Mouse (Mus musculus) forebrain, embryonic 11.5 days (tissue): ENCODE data around the gene Rab3gap2. TPM values are rescaled to one million over a fixed set of nuclear protein-coding genes. Genes with fewer than 3 reads are reported as not detected.

Source experiments
- ATAC-seq: fragments of 200-750 bp; cut with Nextera tagmentation; replicated peaks from 2 replicates; pipeline ENCODE4 v1.8.0; 2017; ENCODE audit warnings: moderate TSS enrichment; ENCODE audit not compliant: low FRiP score
- DNase-seq: peaks from one replicate; pipeline ENCODE4 v3.0.0-alpha.2; 2017; ENCODE audit warnings: low spot score
- H3K27ac ChIP-seq: fragments of 300-500 bp; sonication (generic); 2 replicates; pipeline ENCODE4 v1.5.1; 2014; ENCODE audit warnings: low read depth, low read length
- H3K27me3 ChIP-seq: fragments of 300-500 bp; sonication (generic); 2 replicates; pipeline ENCODE4 v1.6.1; 2014; ENCODE audit warnings: mild to moderate bottlenecking, low read length, mixed read lengths; ENCODE audit not compliant: control insufficient read depth, insufficient read depth
- H3K36me3 ChIP-seq: fragments of 300-500 bp; sonication (generic); 2 replicates; pipeline ENCODE4 v1.6.1; 2014; ENCODE audit warnings: mild to moderate bottlenecking, low read length, moderate library complexity, mixed read lengths; ENCODE audit not compliant: control insufficient read depth, insufficient read depth
- H3K4me1 ChIP-seq: fragments of 300-500 bp; sonication (generic); replicated peaks from 2 replicates; pipeline ENCODE4 v1.6.1; 2014; ENCODE audit warnings: low read length, mixed read lengths; ENCODE audit not compliant: control insufficient read depth, insufficient read depth
- H3K4me2 ChIP-seq: fragments of 300-500 bp; sonication (generic); 2 replicates; pipeline ENCODE4 v1.6.1; 2014; ENCODE audit warnings: low read depth, mild to moderate bottlenecking, low read length, moderate library complexity, mixed read lengths; ENCODE audit not compliant: severe bottlenecking
- H3K4me3 ChIP-seq: fragments of 300-500 bp; sonication (generic); 2 replicates; pipeline ENCODE4 v1.5.1; 2014; ENCODE audit warnings: low read depth, low read length
- H3K9ac ChIP-seq: fragments of 300-500 bp; sonication (generic); 2 replicates; pipeline ENCODE4 v1.6.1; 2014; ENCODE audit warnings: low read length
- H3K9me3 ChIP-seq: fragments of 300-500 bp; sonication (generic); 2 replicates; pipeline ENCODE4 v1.6.1; 2016; ENCODE audit warnings: low read length, mixed read lengths; ENCODE audit not compliant: control insufficient read depth
- WGBS: fragments of 180-500 bp; shearing (Covaris S2); extraction: QIAGEN DNeasy Blood & Tissue Kit; methylation state at CpG from one replicate; pipeline ENCODE4 v1.1.7; 2014; 5-methylcytosine and 5-hydroxymethylcytosine counted together
- polyA plus RNA-seq: library from polyadenylated mRNA; unstranded; fragments of >200 nt; fragmentation: Nextera tagmentation; extraction: Ambion mirVana; gene quantifications from 2 replicates; pipeline ENCODE4 v1.2.1, GENCODE M21; 2014

Rab3gap2 gene
- polyA plus RNA-seq, result 23.5 and 23.9 TPM in 2 replicates

- H3K36me3 ChIP-seq, result no peaks in the 10 kb centered on the region
- peak within 1 kb of the TSS; percentile 77 for H3K9ac ChIP-seq
- ATAC-seq, result peak; percentile 96
- no peaks in the 10 kb centered on the region for H3K27me3 ChIP-seq
- H3K4me1 ChIP-seq, result peaks cover 8% of the 10 kb centered on the region; the same call in 1 of the 2 replicates
- peak; percentile 100 for DNase-seq
- peak within 1 kb of the TSS; percentile 89 for H3K4me3 ChIP-seq
- peak within 1 kb of the TSS; percentile 83 for H3K4me2 ChIP-seq
- WGBS, result 1% methylated on average over 55 of the region's 57 CpGs
- no peaks in the 10 kb centered on the region for H3K9me3 ChIP-seq
- peak within 1 kb of the TSS; percentile 18 for H3K27ac ChIP-seq
Measured at GRCm38 (mm10) chr1:185203909-185204661, at the start of gene Rab3gap2. TSS of gene Rab3gap2 (plus strand) at chr1:185204117.

DNA sequence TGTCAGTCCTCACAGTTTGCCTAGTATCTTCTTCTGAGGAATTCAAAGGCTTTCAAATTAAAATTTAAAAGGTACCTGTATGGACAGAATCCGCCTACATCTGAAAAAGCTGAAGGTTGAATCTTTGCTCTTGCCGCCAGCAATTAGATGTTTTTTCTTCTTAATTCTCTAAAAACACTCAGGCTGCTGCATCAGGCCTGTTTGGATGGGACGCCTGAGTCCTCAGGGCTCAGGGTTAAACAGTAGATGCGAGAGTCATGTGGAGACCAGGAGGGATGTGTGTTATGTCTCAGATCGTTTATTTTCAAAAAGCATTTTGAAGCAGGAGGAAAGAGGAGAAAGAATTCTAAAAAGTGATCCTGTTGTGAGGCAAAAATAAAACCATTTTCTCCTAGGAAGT lies 30.3 kb upstream of the Rab3gap2 start:
- H3K9ac ChIP-seq, result no peak overlapping the region
- H3K27ac ChIP-seq, result no peak overlapping the region
- H3K4me2 ChIP-seq, result no peak overlapping the region
- ATAC-seq, result no peak
- H3K36me3 ChIP-seq, result no peaks in the 10 kb centered on the region
- no peak for DNase-seq
- no peaks in the 10 kb centered on the region for H3K9me3 ChIP-seq
- H3K4me3 ChIP-seq, result no peak overlapping the region
- H3K4me1 ChIP-seq, result no peaks in the 10 kb centered on the region
- 93% methylated on average over 5 of the region's 5 CpGs for WGBS
- no peaks in the 10 kb centered on the region for H3K27me3 ChIP-seq

DNA sequence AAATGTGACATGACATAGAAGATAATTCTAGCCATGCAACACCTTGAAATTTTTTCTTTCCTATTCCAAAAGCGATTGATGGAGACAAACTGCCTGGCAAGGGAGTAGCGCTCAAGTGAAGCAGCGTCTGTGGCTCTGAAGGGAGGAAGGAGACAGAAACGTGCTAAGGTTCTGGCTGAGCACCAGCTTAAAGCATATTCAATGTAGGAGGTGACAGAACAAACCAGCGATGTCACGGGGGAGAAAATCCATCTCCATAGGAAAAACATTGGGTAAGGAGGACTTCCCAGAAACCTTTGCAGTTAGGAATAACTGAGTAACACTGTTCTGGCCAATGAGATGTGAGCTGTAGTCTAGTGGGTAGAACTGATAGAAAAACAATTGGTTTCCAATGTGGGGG lies 26.1 kb upstream of the Rab3gap2 start:
- H3K4me2 ChIP-seq, result no peak overlapping the region

GRCm38 (mm10) chr1:185183591-185184330 lies 20.2 kb upstream of the Rab3gap2 start:
- Histone ChIP-seq H3K4me1 (no peaks in the 10 kb centered on the region), H3K4me3 (no peak overlapping the region), H3K27me3 (no peaks in the 10 kb centered on the region), H3K9me3 (no peaks in the 10 kb centered on the region), H3K27ac (no peak overlapping the region), H3K4me2 (no peak overlapping the region), H3K9ac (no peak overlapping the region), H3K36me3 (no peaks in the 10 kb centered on the region)
- WGBS, result 46% methylated on average over 9 of the region's 9 CpGs
- DNase-seq (no peak), ATAC-seq (no peak)

More for the DNA sequence above, 26.1 kb upstream of the Rab3gap2 start:
- 92% methylated on average over 6 of the region's 6 CpGs for WGBS
- no peaks in the 10 kb centered on the region for H3K27me3 ChIP-seq
- H3K36me3 ChIP-seq, result no peaks in the 10 kb centered on the region
- DNase-seq (no peak), ATAC-seq (no peak)
- H3K9ac ChIP-seq, result no peak overlapping the region
- H3K27ac ChIP-seq, result no peak overlapping the region
- H3K9me3 ChIP-seq, result no peaks in the 10 kb centered on the region
- H3K4me3 ChIP-seq, result no peak overlapping the region
- no peaks in the 10 kb centered on the region for H3K4me1 ChIP-seq

- H3K4me3 ChIP-seq, result no peak overlapping the region
- 69% methylated on average over 9 of the region's 9 CpGs for WGBS
- H3K27ac ChIP-seq, result no peak overlapping the region
- H3K9me3 ChIP-seq, result no peaks in the 10 kb centered on the region
- DNase-seq, result no peak
- no peak overlapping the region for H3K4me2 ChIP-seq
- H3K36me3 ChIP-seq, result no peaks in the 10 kb centered on the region
- H3K9ac ChIP-seq, result no peak overlapping the region
- H3K27me3 ChIP-seq, result no peaks in the 10 kb centered on the region
- no peak for ATAC-seq
- no peaks in the 10 kb centered on the region for H3K4me1 ChIP-seq
Measured at GRCm38 (mm10) chr1:185185556-185185955, 18.4 kb upstream of the Rab3gap2 start.

GRCm38 (mm10) chr1:185187135-185187785 lies 16.7 kb upstream of the Rab3gap2 start:
- no peak for DNase-seq
- ATAC-seq, result peak; percentile 63
- Histone ChIP-seq H3K27me3 (no peaks in the 10 kb centered on the region), H3K9me3 (no peaks in the 10 kb centered on the region), H3K36me3 (no peaks in the 10 kb centered on the region), H3K9ac (no peak overlapping the region), H3K4me2 (no peak overlapping the region), H3K27ac (no peak overlapping the region), H3K4me1 (no peaks in the 10 kb centered on the region), H3K4me3 (no peak overlapping the region)
- 67% methylated on average over 13 of the region's 13 CpGs for WGBS

DNA sequence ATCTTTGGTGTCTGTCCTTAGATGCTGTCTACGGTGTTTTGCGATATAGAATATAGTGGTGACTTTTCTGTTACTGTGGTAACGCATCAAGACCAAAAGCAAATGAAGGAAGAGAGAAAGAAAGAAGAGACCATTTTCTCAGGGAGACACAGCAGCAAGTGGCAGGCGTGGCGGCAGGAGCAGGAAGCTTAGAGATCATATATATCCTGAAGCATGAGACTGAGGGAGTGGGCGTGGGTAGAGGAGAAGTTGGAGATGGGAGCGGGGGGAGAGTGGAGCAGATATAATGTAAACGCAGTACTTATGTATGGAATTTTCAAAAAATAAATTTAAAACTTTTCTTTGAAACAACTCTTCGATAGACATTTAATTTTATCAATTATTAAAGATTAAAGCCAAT lies 14.0 kb upstream of the Rab3gap2 start:
- Histone ChIP-seq H3K36me3 (no peaks in the 10 kb centered on the region), H3K9me3 (no peaks in the 10 kb centered on the region), H3K27ac (no peak overlapping the region), H3K4me2 (no peak overlapping the region), H3K4me3 (no peak overlapping the region), H3K4me1 (no peaks in the 10 kb centered on the region), H3K9ac (no peak overlapping the region), H3K27me3 (no peaks in the 10 kb centered on the region)
- WGBS, result 94% methylated on average over 9 of the region's 9 CpGs
- DNase-seq, result no peak
- no peak for ATAC-seq

GRCm38 (mm10) chr1:185192087-185192486 lies 11.8 kb upstream of the Rab3gap2 start:
- no peak overlapping the region for H3K27ac ChIP-seq
- no peaks in the 10 kb centered on the region for H3K27me3 ChIP-seq
- H3K9me3 ChIP-seq, result no peaks in the 10 kb centered on the region
- no peak overlapping the region for H3K9ac ChIP-seq
- H3K4me1 ChIP-seq, result no peaks in the 10 kb centered on the region
- H3K4me2 ChIP-seq, result no peak overlapping the region
- DNase-seq, result no peak
- WGBS, result 88% methylated on average over 8 of the region's 8 CpGs
- no peak overlapping the region for H3K4me3 ChIP-seq
- no peak for ATAC-seq
- H3K36me3 ChIP-seq, result no peaks in the 10 kb centered on the region
